Mouse (Mus musculus) small intestine, adult 2 months (tissue): ENCODE results near the gene Adh5.
"Not testable (repeated sequence)": the region's sequence is repeated elsewhere in the genome, so short reads cannot be mapped to it uniquely, and the experiment has no call there.

ENCODE experiments used
- CTCF ChIP-seq: fragments of 200-500 bp; IDR thresholded peaks from 2 replicates; pipeline ENCODE4 v1.5.1; 2012; ENCODE audit warnings: low read depth, mild to moderate bottlenecking, control low read depth, inconsistent platforms, low read length, moderate library complexity, mixed read lengths; ENCODE audit not compliant: insufficient replicate concordance, insufficient read length; ENCODE audit errors: extremely low read depth
- POLR2A ChIP-seq: fragments of 200-500 bp; IDR thresholded peaks from 2 replicates; pipeline ENCODE4 v1.6.1; 2012; ENCODE audit warnings: low read depth, mild to moderate bottlenecking, control low read depth, inconsistent platforms, low read length, moderate library complexity

DNA sequence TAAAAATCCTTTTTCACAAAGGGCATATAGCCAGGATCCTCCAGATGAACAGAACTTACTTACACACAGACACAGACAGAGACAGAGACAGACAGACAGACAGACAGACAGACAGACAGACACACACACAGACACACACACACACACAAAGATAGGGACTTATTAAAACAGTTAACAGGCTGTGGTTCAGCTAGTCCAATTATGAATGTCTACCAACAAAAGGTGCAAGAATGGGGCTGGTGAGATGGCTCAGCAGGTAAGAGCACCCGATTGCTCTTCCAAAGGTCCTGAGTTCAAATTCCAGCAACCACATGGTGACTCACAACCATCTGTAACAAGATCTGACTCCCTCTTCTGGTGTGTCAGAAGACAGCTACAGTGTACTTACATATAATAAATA, 23.8 kb downstream of the Adh5 start:
- not testable (repeated sequence) for TF ChIP-seq CTCF, POLR2A
